Mouse (Mus musculus) MEL (cell line): ENCODE measurements around the gene Bahcc1. TPM values are rescaled to one million over a fixed set of nuclear protein-coding genes. Genes with fewer than 3 reads are reported as not detected.

ENCODE experiments used
- DNase-seq: peaks from one replicate; pipeline ENCODE4 v3.0.0; 2011; ENCODE audit warnings: low read depth, low spot score
- H3K27ac ChIP-seq: 2 replicates; pipeline ENCODE4 v1.5.1; 2012; ENCODE audit warnings: low read depth, mild to moderate bottlenecking, control low read depth, low read length, moderate library complexity; ENCODE audit not compliant: control insufficient read depth
- H3K27me3 ChIP-seq, 2 experiments: fragments of 150-350 bp in 1 of 2; sonication (generic) in 1 of 2; 2 replicates each; pipeline ENCODE4 v1.6.1; 2012; ENCODE audit warnings: low read length in 2 of 2, mild to moderate bottlenecking in 2 of 2, improper control_type of control experiment in 1 of 2, moderate library complexity in 1 of 2; ENCODE audit not compliant: insufficient read depth in 2 of 2, control insufficient read depth in 1 of 2
- H3K36me3 ChIP-seq, 2 experiments: 2 replicates each; pipeline ENCODE4 v1.6.1; 2012 to 2014; ENCODE audit warnings: low read length in 2 of 2, improper control_type of control experiment in 1 of 2, inconsistent platforms in 1 of 2, mild to moderate bottlenecking in 1 of 2; ENCODE audit not compliant: insufficient read depth in 2 of 2, control insufficient read depth in 1 of 2
- H3K4me1 ChIP-seq, 2 experiments: fragments of 150-350 bp in 1 of 2; sonication (generic) in 1 of 2; 2 replicates each; pipeline ENCODE4 v1.6.1; 2012; ENCODE audit warnings: low read length in 2 of 2, improper control_type of control experiment in 1 of 2, mild to moderate bottlenecking in 1 of 2; ENCODE audit not compliant: insufficient read depth in 2 of 2, control insufficient read depth in 1 of 2
- H3K4me3 ChIP-seq, 2 experiments: fragments of 150-350 bp in 1 of 2; sonication (generic) in 1 of 2; 2 replicates each; pipeline ENCODE4 v1.5.1; 2012; ENCODE audit warnings: low read depth in 2 of 2, low read length in 2 of 2, mild to moderate bottlenecking in 2 of 2, moderate library complexity in 2 of 2, control low read depth in 1 of 2, improper control_type of control experiment in 1 of 2; ENCODE audit not compliant: control insufficient read depth in 1 of 2, insufficient read depth in 1 of 2
- H3K79me2 ChIP-seq: 2 replicates; pipeline ENCODE4 v1.6.1; 2012; ENCODE audit warnings: mild to moderate bottlenecking, low read length, moderate library complexity; ENCODE audit not compliant: control insufficient read depth, poor library complexity, insufficient read depth
- H3K9ac ChIP-seq: 2 replicates; pipeline ENCODE4 v1.6.1; 2012; ENCODE audit warnings: low read depth, mild to moderate bottlenecking, control low read depth, low read length, moderate library complexity; ENCODE audit not compliant: control insufficient read depth, poor library complexity, severe bottlenecking
- H3K9me3 ChIP-seq: fragments of 150-350 bp; sonication (generic); replicated peaks from 2 replicates; pipeline ENCODE4 v1.6.1; 2012; ENCODE audit warnings: mild to moderate bottlenecking, low read length, improper control_type of control experiment, moderate library complexity; ENCODE audit not compliant: insufficient read depth
- BHLHE40 ChIP-seq: IDR thresholded peaks from 2 replicates; pipeline ENCODE4 v1.6.1; 2012; ENCODE audit warnings: low read depth, mild to moderate bottlenecking, inconsistent platforms, low read length, improper control_type of control experiment, borderline replicate concordance
- CHD2 ChIP-seq: IDR thresholded peaks from 2 replicates; pipeline ENCODE4 v1.6.1; 2011; ENCODE audit warnings: low read length, improper control_type of control experiment
- CTCF ChIP-seq, 3 experiments: IDR thresholded peaks in 2 of 3; conservative IDR thresholded peaks in 1 of 3; 2 replicates each; pipeline ENCODE4 v1.5.1; 2011 to 2012; ENCODE audit warnings: low read length in 3 of 3, low read depth in 2 of 3, mild to moderate bottlenecking in 2 of 3, improper control_type of control experiment in 1 of 3, inconsistent platforms in 1 of 3, mixed read lengths in 1 of 3, moderate library complexity in 1 of 3; ENCODE audit not compliant: control insufficient read depth in 1 of 3, insufficient read depth in 1 of 3, poor library complexity in 1 of 3, severe bottlenecking in 1 of 3
- E2F4 ChIP-seq: IDR thresholded peaks from 2 replicates; pipeline ENCODE4 v1.6.1; 2011; ENCODE audit warnings: low read depth, low read length, improper control_type of control experiment, borderline replicate concordance
- ELF1 ChIP-seq: IDR thresholded peaks from 2 replicates; pipeline ENCODE4 v1.6.1; 2014; ENCODE audit warnings: low read depth, mild to moderate bottlenecking, inconsistent platforms, low read length, improper control_type of control experiment, moderate library complexity
- EP300 ChIP-seq, 2 experiments: IDR thresholded peaks; 2 replicates each; pipeline ENCODE4 v1.6.1; 2011; ENCODE audit warnings: improper control_type of control experiment in 2 of 2, low read length in 2 of 2, low read depth in 1 of 2, mild to moderate bottlenecking in 1 of 2
- ETS1 ChIP-seq: IDR thresholded peaks from 2 replicates; pipeline ENCODE4 v1.6.1; 2012; ENCODE audit warnings: low read depth, mild to moderate bottlenecking, inconsistent platforms, low read length, improper control_type of control experiment, moderate library complexity
- GABPA ChIP-seq: IDR thresholded peaks from 2 replicates; pipeline ENCODE4 v1.6.1; 2012; ENCODE audit warnings: low read depth, mild to moderate bottlenecking, inconsistent platforms, low read length, improper control_type of control experiment, moderate library complexity
- GATA1 ChIP-seq: IDR thresholded peaks from 2 replicates; pipeline ENCODE4 v1.6.1; 2011; ENCODE audit warnings: low read depth, low read length, improper control_type of control experiment
- HCFC1 ChIP-seq: IDR thresholded peaks from 2 replicates; pipeline ENCODE4 v1.6.1; 2012; ENCODE audit warnings: low read depth, mild to moderate bottlenecking, inconsistent platforms, low read length, improper control_type of control experiment, moderate library complexity
- JUND ChIP-seq: IDR thresholded peaks from 2 replicates; pipeline ENCODE4 v1.6.1; 2011; ENCODE audit warnings: low read depth, mild to moderate bottlenecking, improper control_type of control experiment, low read length
- KAT2A ChIP-seq: conservative IDR thresholded peaks from 2 replicates; pipeline ENCODE4 v1.6.1; 2012; ENCODE audit warnings: low read depth, low read length, improper control_type of control experiment, inconsistent platforms
- MAFK ChIP-seq: IDR thresholded peaks from 2 replicates; pipeline ENCODE4 v1.6.1; 2011; ENCODE audit warnings: low read depth, mild to moderate bottlenecking, low read length, improper control_type of control experiment, borderline replicate concordance
- MAX ChIP-seq: IDR thresholded peaks from 2 replicates; pipeline ENCODE4 v1.6.1; 2011; ENCODE audit warnings: low read length, improper control_type of control experiment
- MAZ ChIP-seq: IDR thresholded peaks from 2 replicates; pipeline ENCODE4 v1.6.1; 2012; ENCODE audit warnings: low read depth, mild to moderate bottlenecking, inconsistent platforms, low read length, improper control_type of control experiment
- MEF2A ChIP-seq: IDR thresholded peaks from 2 replicates; pipeline ENCODE4 v1.6.1; 2014; ENCODE audit warnings: low read depth, mild to moderate bottlenecking, inconsistent platforms, low read length, improper control_type of control experiment; ENCODE audit not compliant: poor library complexity, insufficient replicate concordance, severe bottlenecking; ENCODE audit errors: extremely low read depth
- MXI1 ChIP-seq: IDR thresholded peaks from 2 replicates; pipeline ENCODE4 v1.6.1; 2011; ENCODE audit warnings: mild to moderate bottlenecking, low read depth, low read length, improper control_type of control experiment
- MYB ChIP-seq: IDR thresholded peaks from 2 replicates; pipeline ENCODE4 v1.6.1; 2011; ENCODE audit warnings: mild to moderate bottlenecking, low read depth, low read length, improper control_type of control experiment
- MYC ChIP-seq: IDR thresholded peaks from 2 replicates; pipeline ENCODE4 v1.6.1; 2011; ENCODE audit warnings: low read depth, mild to moderate bottlenecking, low read length, improper control_type of control experiment, moderate library complexity
- NRF1 ChIP-seq: IDR thresholded peaks from 2 replicates; pipeline ENCODE4 v1.6.1; 2014; ENCODE audit warnings: low read depth, mild to moderate bottlenecking, inconsistent platforms, low read length, improper control_type of control experiment, moderate library complexity; ENCODE audit not compliant: poor library complexity, insufficient read depth, severe bottlenecking
- POLR2AphosphoS2 ChIP-seq: IDR thresholded peaks from 2 replicates; pipeline ENCODE4 v1.6.1; 2011; ENCODE audit warnings: low read length, improper control_type of control experiment
- POLR2AphosphoS5 ChIP-seq: IDR thresholded peaks from 2 replicates; pipeline ENCODE4 v1.6.1; 2012; ENCODE audit warnings: low read depth, borderline replicate concordance, mild to moderate bottlenecking, inconsistent platforms, low read length, moderate library complexity, mixed read lengths
- RAD21 ChIP-seq: IDR thresholded peaks from 2 replicates; pipeline ENCODE4 v1.6.1; 2011; ENCODE audit warnings: mild to moderate bottlenecking, low read depth, low read length, improper control_type of control experiment
- RCOR1 ChIP-seq: IDR thresholded peaks from 2 replicates; pipeline ENCODE4 v1.6.1; 2012; ENCODE audit warnings: low read depth, mild to moderate bottlenecking, inconsistent platforms, low read length, improper control_type of control experiment
- SIN3A ChIP-seq: IDR thresholded peaks from 2 replicates; pipeline ENCODE4 v1.6.1; 2012; ENCODE audit warnings: low read length, improper control_type of control experiment, inconsistent platforms
- SMC3 ChIP-seq: IDR thresholded peaks from 2 replicates; pipeline ENCODE4 v1.6.1; 2011; ENCODE audit warnings: low read depth, low read length, improper control_type of control experiment
- TAL1 ChIP-seq: IDR thresholded peaks from 2 replicates; pipeline ENCODE4 v1.6.1; 2012; ENCODE audit warnings: mild to moderate bottlenecking, inconsistent platforms, low read length, moderate library complexity, mixed read lengths
- TBP ChIP-seq: IDR thresholded peaks from 2 replicates; pipeline ENCODE4 v1.8.0; 2011; ENCODE audit warnings: low read depth, low read length, improper control_type of control experiment
- TCF12 ChIP-seq: IDR thresholded peaks from 2 replicates; pipeline ENCODE4 v1.6.1; 2014; ENCODE audit warnings: low read depth, mild to moderate bottlenecking, inconsistent platforms, low read length, improper control_type of control experiment, moderate library complexity
- UBTF ChIP-seq: IDR thresholded peaks from 2 replicates; pipeline ENCODE4 v1.6.1; 2012; ENCODE audit warnings: low read depth, mild to moderate bottlenecking, inconsistent platforms, low read length, improper control_type of control experiment, moderate library complexity, borderline replicate concordance; ENCODE audit not compliant: insufficient read depth
- USF1 ChIP-seq: IDR thresholded peaks from 2 replicates; pipeline ENCODE4 v1.6.1; 2014; ENCODE audit warnings: low read depth, mild to moderate bottlenecking, inconsistent platforms, low read length, improper control_type of control experiment, moderate library complexity
- ZC3H11A ChIP-seq: IDR thresholded peaks from 2 replicates; pipeline ENCODE4 v1.6.1; 2012; ENCODE audit warnings: low read depth, mild to moderate bottlenecking, inconsistent platforms, low read length, improper control_type of control experiment
- ZKSCAN1 ChIP-seq: IDR thresholded peaks from 2 replicates; pipeline ENCODE4 v1.6.1; 2012; ENCODE audit warnings: low read depth, mild to moderate bottlenecking, inconsistent platforms, low read length, improper control_type of control experiment, moderate library complexity
- ZMIZ1 ChIP-seq: IDR thresholded peaks from 2 replicates; pipeline ENCODE4 v1.6.1; 2012; ENCODE audit warnings: low read depth, mild to moderate bottlenecking, inconsistent platforms, low read length, improper control_type of control experiment, moderate library complexity
- ZNF384 ChIP-seq: IDR thresholded peaks from 2 replicates; pipeline ENCODE4 v1.6.1; 2012; ENCODE audit warnings: low read depth, mild to moderate bottlenecking, inconsistent platforms, low read length, improper control_type of control experiment
- polyA plus RNA-seq, 2 experiments: library from polyadenylated mRNA; stranded (reverse) in 1 of 2; unstranded in 1 of 2; fragments of >175 nt in 1 of 2; fragments of >200 nt in 1 of 2; gene quantifications; 2 replicates each; pipeline versions ENCODE4 v1.2.1 to v1.2.4; 2012; ENCODE audit warnings: low replicate concordance in 2 of 2, low read depth in 1 of 2; ENCODE audit not compliant: insufficient read length in 2 of 2, insufficient read depth in 1 of 2, missing spikeins in 1 of 2
- total RNA-seq: library from RNA; depleted of rRNA; stranded (reverse); fragments of 300-350 nt; gene quantifications from 2 replicates; pipeline ENCODE4 v1.2.3, GENCODE M21; 2012

The Bahcc1 gene
- total and polyA plus RNA-seq, 3 experiments: 0.04 to 0.26 TPM; not detected in 1

- Histone ChIP-seq H3K36me3 (peaks cover 0 to 10% of the 10 kb centered on the region in 2 experiments; a peak in 2 of 4 replicates), H3K27me3 (no peaks in the 10 kb centered on the region), H3K27ac (peak overlapping the region; percentile 93), H3K79me2 (peaks cover 2% of the 10 kb centered on the region; the same call in 1 of the 2 replicates), H3K4me3 (peak overlapping the region; percentile 63 to 65), H3K9me3 (no peaks in the 10 kb centered on the region), H3K4me1 (peaks cover 2 to 13% of the 10 kb centered on the region in 2 experiments; a peak in 3 of 4 replicates), H3K9ac (peak overlapping the region; percentile 77)
- DNase-seq: peak; percentile 99
- TF ChIP-seq USF1 (0 out of 2 replicates have a peak, but pooled peaks have one; percentile 15), SIN3A (peak; percentile 78), POLR2AphosphoS2 (peak; percentile 99), NRF1 (peak; percentile 69), ZC3H11A (no peak), MEF2A (no peak; the same call in 1 of the 2 replicates), TBP (peak; percentile 94), JUND (no peak), HCFC1 (peak; percentile 83), E2F4 (0 out of 2 replicates have a peak, but pooled peaks have one; percentile 18), UBTF (no peak; the same call in 1 of the 2 replicates), SMC3 (no peak), GATA1 (no peak; the same call in 1 of the 2 replicates), MYC (peak; percentile 89), GABPA (no peak), TCF12 (peak; percentile 77), CHD2 (no peak), EP300 (IDR thresholded peaks at IDR 0.05; ENCODE audit: low read depth in 1 of 2, low read length in 2 of 2) (peak; percentile 44 to 56; a peak in 1 of 4 replicates), MAFK (no peak), RAD21 (no peak), KAT2A (no peak), POLR2AphosphoS5 (no peak; the same call in 1 of the 2 replicates), ZMIZ1 (peak; percentile 97), ZKSCAN1 (no peak), ELF1 (no peak; the same call in 1 of the 2 replicates), CTCF (IDR thresholded peaks at IDR 0.05 in 2 of 3, conservative IDR thresholded peaks at IDR 0.05 in 1 of 3; ENCODE audit: control insufficient read depth in 1 of 3, insufficient read depth in 1 of 3, low read depth in 2 of 3, low read length in 3 of 3, poor library complexity in 1 of 3, severe bottlenecking in 1 of 3) (no peak), MXI1 (peak; percentile 88), ETS1 (peak; percentile 56), RCOR1 (no peak), MAZ (peak; percentile 82), MAX (peak; percentile 86), ZNF384 (peak; percentile 88), BHLHE40 (no peak), MYB (no peak), TAL1 (peak; percentile 66)
Observed at GRCm38 (mm10) chr11:120315832-120316689, 83.3 kb downstream of the Bahcc1 start.
